Mouse (Mus musculus): ENCODE measurements around the gene Sap18b.

DNA sequence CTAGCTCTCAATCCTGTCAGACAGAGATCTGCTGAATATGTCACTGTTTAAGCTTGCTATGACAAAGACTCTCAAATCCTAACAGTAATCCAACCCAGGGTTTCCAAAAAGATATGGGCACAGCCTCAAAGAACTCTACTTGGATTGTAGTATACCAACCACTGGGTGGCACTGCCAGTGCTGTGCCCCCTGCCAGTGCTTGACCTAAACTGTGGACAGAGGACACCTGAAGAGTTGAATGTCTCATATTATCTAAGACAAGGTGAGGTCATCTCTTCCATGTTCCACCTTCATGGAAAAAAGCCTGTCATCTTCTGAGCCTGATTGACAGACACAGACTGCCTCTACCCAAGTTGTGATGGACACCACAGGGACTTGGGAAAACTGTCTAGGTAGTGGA lies 42.5 kb upstream of the Sap18b start:
- TF ChIP-seq GATA1 (IDR thresholded peaks at IDR 0.05; ENCODE audit: low read length) (no peak), TAL1 (IDR thresholded peaks at IDR 0.05; ENCODE audit: low read length) (no peak)
